Mouse (Mus musculus): ENCODE results near the gene Rnf151. TPM values are rescaled to one million over a fixed set of nuclear protein-coding genes. Genes with fewer than 3 reads are reported as not detected.

Gene Rnf151
- polyA plus RNA-seq, 1 experiment from 2014 or later, result not detected

DNA sequence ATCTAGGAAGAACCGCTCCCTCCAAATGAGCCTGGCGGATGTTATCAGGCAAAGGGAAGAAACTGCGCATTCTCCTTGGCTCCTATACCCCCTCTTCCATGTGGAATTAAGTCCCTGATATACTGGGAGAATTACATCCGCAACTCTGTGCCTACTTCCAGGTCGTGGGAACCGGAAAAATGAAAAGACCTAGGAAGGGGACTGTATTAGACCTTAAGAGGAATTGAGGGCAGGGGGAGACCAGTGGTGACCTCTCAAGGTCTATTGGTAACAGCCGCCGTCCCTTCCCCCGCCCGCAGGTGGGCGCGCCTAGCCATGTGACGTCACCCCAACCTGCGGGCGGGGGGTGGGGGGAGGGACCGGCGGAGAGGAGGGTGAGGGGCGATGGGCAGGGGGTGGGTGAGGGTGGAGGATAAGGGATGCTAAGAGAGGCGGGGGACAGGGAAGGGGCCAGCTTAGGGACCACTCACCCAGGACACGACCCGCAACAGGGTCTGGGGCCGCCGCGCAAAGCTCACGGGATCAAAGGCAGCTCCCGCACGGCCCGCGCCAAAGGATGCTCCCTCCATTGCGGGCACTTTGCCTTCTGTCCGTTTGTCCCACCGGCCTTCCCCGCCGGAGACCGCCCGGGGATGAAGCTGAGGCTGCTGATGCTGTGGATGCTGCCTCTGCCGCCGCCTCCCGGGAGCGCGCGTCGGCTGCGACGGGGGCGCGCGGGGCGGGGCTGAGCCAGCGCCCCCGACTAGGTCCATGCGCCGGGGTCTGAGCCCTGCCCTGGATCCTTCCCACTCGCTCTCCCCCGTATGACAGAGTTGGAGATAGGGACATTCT lies 28.4 kb downstream of the Rnf151 start, which contains the start of gene Syngr3:
Syngr3 (minus strand) TSS at position 705 of the 831 bp plus-strand sequence.
- H3K36me3 ChIP-seq (ENCODE audit: control insufficient read depth, insufficient read depth, low read length), result peaks cover 7% of the 10 kb centered on the region
- H3K27ac ChIP-seq (replicated peaks; ENCODE audit: low read depth, low read length), result no peak within 1 kb of the TSS
- H3K4me1 ChIP-seq (ENCODE audit: control insufficient read depth, insufficient read depth, low read length), result 0 out of 2 replicates have a peak, but pooled peaks cover 5% of the 10 kb centered on the region
- peak within 1 kb of the TSS; percentile 94 for H3K4me2 ChIP-seq (ENCODE audit: low read depth, severe bottlenecking)
- ATAC-seq (ENCODE audit: insufficient number of reproducible peaks, low FRiP score, low TSS enrichment, low read depth) (no peak), DNase-seq (ENCODE audit: low spot score) (peak; percentile 53)
- peaks cover 36% of the 10 kb centered on the region for H3K27me3 ChIP-seq (ENCODE audit: control insufficient read depth, insufficient read depth, low read length)
- H3K9me3 ChIP-seq (ENCODE audit: control insufficient read depth, low read length), result no peaks in the 10 kb centered on the region
- H3K9ac ChIP-seq (ENCODE audit: low read length), result peak within 1 kb of the TSS; percentile 60
- peak within 1 kb of the TSS; percentile 68 for H3K4me3 ChIP-seq (ENCODE audit: low read depth, low read length)
- WGBS, result under 1% methylated on average over 55 of the region's 55 CpGs

DNA sequence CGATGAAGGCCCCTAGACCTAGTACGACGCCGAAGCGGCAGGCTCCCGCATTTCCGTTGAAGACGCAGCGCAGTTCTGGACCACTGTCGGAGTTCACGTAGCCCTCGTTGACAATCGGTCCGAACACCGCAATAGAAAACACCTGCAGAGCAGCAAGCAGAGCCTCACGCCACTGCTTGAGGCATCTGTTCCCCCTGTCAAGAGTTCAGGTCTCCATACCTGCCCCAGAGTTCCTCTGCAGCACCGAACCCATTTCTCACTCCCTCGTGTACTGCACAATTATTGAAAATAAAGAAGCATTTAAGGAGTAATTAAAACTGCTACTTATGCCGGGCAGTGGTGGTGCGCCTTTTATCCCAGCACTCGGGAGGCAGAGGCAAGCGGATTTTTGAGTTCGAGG lies 30.3 kb downstream of the Rnf151 start:
- no peaks in the 10 kb centered on the region for H3K9me3 ChIP-seq (ENCODE audit: control insufficient read depth, low read length)
- peaks cover 36% of the 10 kb centered on the region for H3K27me3 ChIP-seq (ENCODE audit: control insufficient read depth, insufficient read depth, low read length)
- peak overlapping the region; percentile 12 for H3K4me3 ChIP-seq (ENCODE audit: low read depth, low read length)
- H3K36me3 ChIP-seq (ENCODE audit: control insufficient read depth, insufficient read depth, low read length), result peaks cover 6% of the 10 kb centered on the region
- 19% methylated on average over 23 of the region's 23 CpGs for WGBS
- DNase-seq (ENCODE audit: low spot score), result no peak
- 0 out of 2 replicates have a peak, but pooled peaks cover 5% of the 10 kb centered on the region for H3K4me1 ChIP-seq (ENCODE audit: control insufficient read depth, insufficient read depth, low read length)
- H3K9ac ChIP-seq (ENCODE audit: low read length), result no peak overlapping the region
- ATAC-seq (ENCODE audit: insufficient number of reproducible peaks, low FRiP score, low TSS enrichment, low read depth), result no peak
- H3K4me2 ChIP-seq (ENCODE audit: low read depth, severe bottlenecking), result peak overlapping the region; percentile 30
- no peak overlapping the region for H3K27ac ChIP-seq (replicated peaks; ENCODE audit: low read depth, low read length)

DNA sequence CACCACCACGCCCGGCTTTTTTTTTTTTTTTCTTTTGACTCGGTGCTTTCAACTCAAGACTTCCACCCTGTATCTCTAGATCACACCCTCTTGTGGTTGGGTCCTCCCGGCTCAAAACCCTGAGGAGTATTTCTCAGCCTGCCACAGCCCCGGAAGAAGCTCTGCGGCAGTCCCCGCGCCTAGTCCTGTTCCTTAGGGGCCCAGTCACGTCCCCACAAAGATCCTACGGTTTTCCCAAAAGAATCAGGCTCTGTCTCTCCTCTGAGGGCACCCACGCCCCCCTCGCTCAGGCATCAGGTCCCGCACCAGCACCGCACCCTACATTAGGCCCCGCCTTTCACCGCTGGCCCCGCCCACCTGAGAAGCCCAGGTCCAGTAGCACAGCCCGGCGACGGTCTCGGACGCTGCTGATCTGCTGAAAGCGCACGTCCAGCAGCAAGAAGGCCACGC lies 30.7 kb downstream of the Rnf151 start:
- Histone ChIP-seq H3K27me3 (ENCODE audit: control insufficient read depth, insufficient read depth, low read length) (peaks cover 36% of the 10 kb centered on the region), H3K27ac (replicated peaks; ENCODE audit: low read depth, low read length) (no peak overlapping the region), H3K36me3 (ENCODE audit: control insufficient read depth, insufficient read depth, low read length) (peaks cover 2% of the 10 kb centered on the region; the same call in 1 of the 2 replicates), H3K4me3 (ENCODE audit: low read depth, low read length) (peak overlapping the region; percentile 12), H3K4me1 (ENCODE audit: control insufficient read depth, insufficient read depth, low read length) (0 out of 2 replicates have a peak, but pooled peaks cover 5% of the 10 kb centered on the region), H3K9me3 (ENCODE audit: control insufficient read depth, low read length) (no peaks in the 10 kb centered on the region), H3K4me2 (ENCODE audit: low read depth, severe bottlenecking) (peak overlapping the region; percentile 30), H3K9ac (ENCODE audit: low read length) (no peak overlapping the region)
- no peak for ATAC-seq (ENCODE audit: insufficient number of reproducible peaks, low FRiP score, low TSS enrichment, low read depth)
- WGBS, result under 1% methylated on average over 24 of the region's 25 CpGs
- DNase-seq (ENCODE audit: low spot score), result peak; percentile 59

DNA sequence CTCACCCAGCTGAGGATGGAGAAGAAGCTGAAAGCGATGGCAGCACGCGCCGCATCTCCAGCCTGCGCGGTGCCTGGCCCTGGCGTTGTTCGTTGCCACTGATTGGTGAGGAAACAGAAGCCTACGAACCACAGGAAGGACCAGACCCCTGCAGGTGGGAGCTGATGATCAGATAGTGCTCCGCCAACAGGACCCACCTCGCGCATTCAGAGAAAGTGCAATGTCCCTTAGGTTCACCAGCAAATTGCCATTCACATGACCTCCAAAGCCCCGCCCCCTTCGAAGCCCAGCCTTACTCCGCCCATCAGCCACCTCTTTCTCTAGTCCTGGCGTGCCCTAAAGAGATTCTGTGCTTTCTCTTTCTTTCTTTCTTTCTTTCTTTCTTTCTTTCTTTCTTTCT lies 31.3 kb downstream of the Rnf151 start:
- Histone ChIP-seq H3K9ac (ENCODE audit: low read length) (no peak overlapping the region), H3K27me3 (ENCODE audit: control insufficient read depth, insufficient read depth, low read length) (peaks cover 36% of the 10 kb centered on the region), H3K4me3 (ENCODE audit: low read depth, low read length) (no peak overlapping the region)

DNA sequence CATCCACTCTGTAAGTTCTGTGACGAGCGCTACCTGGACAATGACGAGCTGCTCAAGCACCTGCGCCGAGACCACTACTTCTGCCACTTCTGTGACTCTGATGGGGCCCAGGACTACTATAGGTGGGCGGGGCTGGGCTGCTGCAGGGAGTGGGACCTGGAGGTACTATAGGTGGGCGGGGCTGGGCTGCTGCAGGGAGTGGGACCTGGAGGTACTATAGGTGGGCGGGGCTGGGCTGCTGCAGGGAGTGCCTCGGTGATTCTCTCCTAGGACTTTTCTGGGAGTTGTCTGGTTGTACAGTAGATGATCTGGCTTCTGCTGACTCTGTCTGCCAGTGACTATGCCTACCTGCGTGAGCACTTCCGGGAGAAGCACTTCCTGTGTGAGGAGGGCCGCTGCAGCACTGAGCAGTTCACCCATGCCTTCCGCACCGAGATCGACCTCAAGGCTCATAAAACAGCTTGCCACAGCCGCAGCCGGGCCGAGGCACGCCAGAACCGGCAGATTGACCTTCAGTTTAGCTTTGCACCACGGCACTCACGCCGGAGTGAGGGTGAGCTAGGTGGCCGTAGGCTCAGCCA lies 40.3 kb downstream of the Rnf151 start:
- H3K9me3 ChIP-seq (ENCODE audit: control insufficient read depth, low read length), result no peaks in the 10 kb centered on the region
- no peak overlapping the region for H3K9ac ChIP-seq (ENCODE audit: low read length)
- 90% methylated on average over 24 of the region's 24 CpGs for WGBS
- no peak for DNase-seq (ENCODE audit: low spot score)
- H3K4me1 ChIP-seq (ENCODE audit: control insufficient read depth, insufficient read depth, low read length), result peaks cover under 1% of the 10 kb centered on the region; the same call in 1 of the 2 replicates
- H3K4me2 ChIP-seq (ENCODE audit: low read depth, severe bottlenecking), result no peak overlapping the region
- no peak for ATAC-seq (ENCODE audit: insufficient number of reproducible peaks, low FRiP score, low TSS enrichment, low read depth)
- H3K27ac ChIP-seq (replicated peaks; ENCODE audit: low read depth, low read length), result no peak overlapping the region
- H3K36me3 ChIP-seq (ENCODE audit: control insufficient read depth, insufficient read depth, low read length), result peaks cover 37% of the 10 kb centered on the region
- no peaks in the 10 kb centered on the region for H3K27me3 ChIP-seq (ENCODE audit: control insufficient read depth, insufficient read depth, low read length)
- no peak overlapping the region for H3K4me3 ChIP-seq (ENCODE audit: low read depth, low read length)

More for the DNA sequence above, 31.3 kb downstream of the Rnf151 start:
- Histone ChIP-seq H3K4me2 (ENCODE audit: low read depth, severe bottlenecking) (peak overlapping the region; percentile 18), H3K9me3 (ENCODE audit: control insufficient read depth, low read length) (no peaks in the 10 kb centered on the region), H3K27ac (replicated peaks; ENCODE audit: low read depth, low read length) (no peak overlapping the region), H3K4me1 (ENCODE audit: control insufficient read depth, insufficient read depth, low read length) (0 out of 2 replicates have a peak, but pooled peaks cover 5% of the 10 kb centered on the region), H3K36me3 (ENCODE audit: control insufficient read depth, insufficient read depth, low read length) (peaks cover 3% of the 10 kb centered on the region; the same call in 1 of the 2 replicates)
- DNase-seq (ENCODE audit: low spot score) (peak; percentile 66), ATAC-seq (ENCODE audit: insufficient number of reproducible peaks, low FRiP score, low TSS enrichment, low read depth) (no peak)
- WGBS, result 25% methylated on average over 16 of the region's 16 CpGs

DNA sequence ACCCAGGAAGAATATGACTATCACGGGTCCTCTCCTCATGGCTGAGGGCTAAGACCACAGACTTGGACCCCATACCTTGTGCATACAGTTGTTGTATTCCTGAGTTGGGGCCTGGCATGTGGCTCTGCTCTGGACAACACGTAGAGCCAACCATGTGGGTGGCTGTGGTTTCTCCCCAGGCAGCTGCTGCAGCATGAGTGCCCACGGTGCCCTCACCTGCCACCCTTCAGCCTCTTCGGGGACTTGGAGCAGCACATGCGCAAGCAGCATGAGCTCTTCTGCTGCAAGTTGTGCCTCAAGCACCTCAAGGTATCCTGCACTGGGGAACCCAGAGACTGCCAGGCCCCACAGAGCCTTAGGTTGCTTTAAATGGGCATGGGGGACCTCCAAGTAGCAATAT lies 41.0 kb downstream of the Rnf151 start:
- peaks cover 7% of the 10 kb centered on the region for H3K4me1 ChIP-seq (ENCODE audit: control insufficient read depth, insufficient read depth, low read length)
- no peak overlapping the region for H3K9ac ChIP-seq (ENCODE audit: low read length)
- H3K9me3 ChIP-seq (ENCODE audit: control insufficient read depth, low read length), result no peaks in the 10 kb centered on the region
- H3K36me3 ChIP-seq (ENCODE audit: control insufficient read depth, insufficient read depth, low read length), result peaks cover 35% of the 10 kb centered on the region
- H3K27ac ChIP-seq (replicated peaks; ENCODE audit: low read depth, low read length), result no peak overlapping the region
- no peak overlapping the region for H3K4me2 ChIP-seq (ENCODE audit: low read depth, severe bottlenecking)
- ATAC-seq (ENCODE audit: insufficient number of reproducible peaks, low FRiP score, low TSS enrichment, low read depth) (no peak), DNase-seq (ENCODE audit: low spot score) (no peak)
- 98% methylated on average over 5 of the region's 5 CpGs for WGBS
- H3K4me3 ChIP-seq (ENCODE audit: low read depth, low read length), result no peak overlapping the region
- no peaks in the 10 kb centered on the region for H3K27me3 ChIP-seq (ENCODE audit: control insufficient read depth, insufficient read depth, low read length)

DNA sequence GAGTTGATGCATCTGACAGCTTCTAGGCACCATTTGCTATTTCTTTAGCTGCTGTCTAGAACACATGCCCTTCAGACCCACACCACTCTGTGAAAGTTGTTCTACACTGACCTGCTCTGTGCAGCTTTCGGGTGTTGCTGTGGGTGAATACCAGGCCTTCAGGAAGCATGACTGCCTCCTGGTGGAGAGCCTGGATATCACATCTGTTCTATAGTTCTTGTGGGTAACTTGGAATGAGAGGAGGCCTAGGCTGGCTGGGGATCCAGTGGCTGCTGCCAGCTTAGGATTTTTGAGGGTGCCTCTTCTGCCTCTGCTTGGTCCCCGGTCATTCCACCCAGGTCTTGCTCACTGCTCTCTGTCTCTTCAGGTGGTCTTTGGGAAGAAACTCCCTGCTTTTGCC lies 41.7 kb downstream of the Rnf151 start:
- 61% methylated on average over 2 of the region's 2 CpGs for WGBS
- no peaks in the 10 kb centered on the region for H3K27me3 ChIP-seq (ENCODE audit: control insufficient read depth, insufficient read depth, low read length)
- DNase-seq (ENCODE audit: low spot score), result peak; percentile 84

DNA sequence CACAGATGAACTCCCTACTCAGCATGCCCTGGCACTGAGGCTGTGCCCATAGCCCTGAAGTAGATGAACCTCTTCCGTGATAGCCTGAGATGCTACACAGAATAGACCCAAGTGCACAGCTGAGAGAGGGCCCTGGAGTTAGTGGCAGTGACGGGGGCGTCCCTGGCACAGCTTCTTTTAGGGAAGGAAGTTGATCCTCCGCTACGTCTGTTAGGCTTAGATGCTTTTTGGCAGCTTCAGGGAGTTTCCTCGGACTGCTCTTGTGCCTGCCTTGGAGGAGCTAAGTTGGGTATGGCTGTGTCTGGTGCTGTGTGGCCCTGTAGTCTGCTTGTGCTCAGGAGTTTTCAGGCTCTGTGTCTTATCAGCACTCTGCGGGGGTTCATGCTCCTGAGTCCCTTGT lies 43.6 kb downstream of the Rnf151 start:
- H3K9ac ChIP-seq (ENCODE audit: low read length), result no peak overlapping the region
- H3K27ac ChIP-seq (replicated peaks; ENCODE audit: low read depth, low read length), result no peak overlapping the region
- WGBS, result 85% methylated on average over 7 of the region's 7 CpGs
- H3K27me3 ChIP-seq (ENCODE audit: control insufficient read depth, insufficient read depth, low read length), result no peaks in the 10 kb centered on the region
- H3K4me2 ChIP-seq (ENCODE audit: low read depth, severe bottlenecking), result no peak overlapping the region
- no peak overlapping the region for H3K4me3 ChIP-seq (ENCODE audit: low read depth, low read length)
- peaks cover 17% of the 10 kb centered on the region for H3K36me3 ChIP-seq (ENCODE audit: control insufficient read depth, insufficient read depth, low read length)
- peaks cover 23% of the 10 kb centered on the region for H3K4me1 ChIP-seq (ENCODE audit: control insufficient read depth, insufficient read depth, low read length)
- H3K9me3 ChIP-seq (ENCODE audit: control insufficient read depth, low read length), result no peaks in the 10 kb centered on the region
- ATAC-seq (ENCODE audit: insufficient number of reproducible peaks, low FRiP score, low TSS enrichment, low read depth), result no peak
- no peak for DNase-seq (ENCODE audit: low spot score)

More for the DNA sequence above, 41.7 kb downstream of the Rnf151 start:
- H3K4me1 ChIP-seq (ENCODE audit: control insufficient read depth, insufficient read depth, low read length), result peaks cover 14% of the 10 kb centered on the region
- no peak overlapping the region for H3K4me3 ChIP-seq (ENCODE audit: low read depth, low read length)
- ATAC-seq (ENCODE audit: insufficient number of reproducible peaks, low FRiP score, low TSS enrichment, low read depth), result no peak
- no peak overlapping the region for H3K27ac ChIP-seq (replicated peaks; ENCODE audit: low read depth, low read length)
- H3K4me2 ChIP-seq (ENCODE audit: low read depth, severe bottlenecking), result no peak overlapping the region
- H3K9me3 ChIP-seq (ENCODE audit: control insufficient read depth, low read length), result no peaks in the 10 kb centered on the region
- no peak overlapping the region for H3K9ac ChIP-seq (ENCODE audit: low read length)
- H3K36me3 ChIP-seq (ENCODE audit: control insufficient read depth, insufficient read depth, low read length), result peaks cover 31% of the 10 kb centered on the region

Measured in limb, embryonic 11.5 days (tissue).